Mouse (Mus musculus) CD4-positive, CD25-positive, alpha-beta regulatory T cell, adult 4 months (primary cell): ENCODE measurements around the gene Ndufa5. TPM values are rescaled to one million over a fixed set of nuclear protein-coding genes. Genes with fewer than 3 reads are reported as not detected.

Source experiments
- ATAC-seq: one replicate; pipeline ENCODE4 v1.8.0; 2017
- polyA plus RNA-seq, 2 experiments: library from polyadenylated mRNA; unstranded; fragments of 100-300 nt; shearing (Covaris generic); gene quantifications; one replicate each; pipeline ENCODE4 v1.2.1; 2017

The Ndufa5 gene
- polyA plus RNA-seq: 100 to 1,000 TPM; 157 to 216 TPM

DNA sequence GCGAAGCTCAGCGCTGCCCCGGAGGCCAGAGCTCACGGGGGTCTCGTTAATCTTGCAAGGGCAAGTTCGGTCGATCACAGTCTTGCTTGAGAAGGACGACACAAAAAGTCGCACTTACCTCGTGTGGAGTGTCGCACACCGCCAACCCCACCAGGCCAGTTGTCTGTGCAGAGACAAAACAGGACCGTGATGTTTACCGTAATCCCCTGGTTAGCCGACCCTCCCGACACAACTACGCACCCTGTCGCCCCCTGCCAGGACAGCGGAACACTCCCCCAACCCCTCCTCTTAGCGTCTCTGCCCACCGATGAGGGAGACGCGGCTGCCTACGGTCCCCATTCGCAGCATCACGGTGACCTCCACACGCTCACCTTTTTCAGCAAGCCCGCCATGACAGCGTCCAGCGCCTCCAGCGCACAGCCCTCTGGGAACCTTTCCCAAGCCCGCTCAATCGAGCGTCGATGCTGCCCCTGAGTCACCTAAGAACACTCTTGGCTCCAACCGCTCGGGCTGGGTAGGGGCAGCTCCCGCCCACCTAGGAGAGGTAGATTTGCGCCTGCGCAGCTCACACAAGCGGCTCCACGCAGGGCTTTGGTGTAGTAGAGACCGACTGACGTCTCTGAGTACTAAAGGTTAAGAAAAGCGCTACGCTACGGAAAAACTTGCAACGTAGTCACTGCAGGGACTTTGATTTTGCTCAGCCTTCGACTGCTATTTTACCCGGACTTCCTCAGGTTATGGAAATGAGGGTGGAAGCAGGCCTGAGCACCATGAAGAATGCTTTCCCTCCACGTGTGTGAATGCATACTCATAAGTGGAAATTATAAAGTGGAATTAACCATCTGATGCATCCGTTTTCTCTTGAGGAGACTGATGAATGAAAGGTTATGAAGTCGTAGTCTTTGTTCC lies at the start of gene Ndufa5:
Ndufa5 (minus strand) TSS at position 859 of the 909 bp plus-strand sequence.
- peak; percentile 87 for ATAC-seq

GRCm38 (mm10) chr6:24573319-24573718 lies 45.5 kb upstream of the Ndufa5 start:
- ATAC-seq: no peak

GRCm38 (mm10) chr6:24572431-24572830 lies 44.6 kb upstream of the Ndufa5 start:
- no peak for ATAC-seq

GRCm38 (mm10) chr6:24571126-24571525 lies 43.3 kb upstream of the Ndufa5 start:
- no peak for ATAC-seq

DNA sequence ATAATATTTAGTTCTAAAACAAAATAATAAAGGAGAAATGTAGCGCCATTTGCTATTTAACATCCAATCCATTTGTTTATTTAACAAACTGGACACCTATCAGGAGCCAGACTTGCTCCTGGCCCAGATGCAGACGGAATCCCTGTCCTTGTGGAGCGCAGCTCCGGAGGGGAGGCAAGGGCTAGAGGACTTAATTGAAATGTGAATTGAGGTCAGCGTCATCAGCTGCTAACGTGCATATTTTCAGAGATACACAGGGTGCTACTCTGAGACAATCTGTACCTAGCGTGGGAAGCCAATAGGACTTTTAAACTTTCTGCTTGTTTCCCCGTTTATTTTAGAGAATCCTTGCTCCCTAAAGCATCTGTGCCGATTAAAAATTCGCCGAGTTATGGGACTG lies 42.5 kb upstream of the Ndufa5 start:
- no peak for ATAC-seq

- ATAC-seq: no peak
These were observed 41.9 kb upstream of the Ndufa5 start for GRCm38 (mm10) chr6:24569711-24570110.

GRCm38 (mm10) chr6:24568963-24569362 lies 41.1 kb upstream of the Ndufa5 start:
- ATAC-seq: no peak

- no peak for ATAC-seq
These were observed 37.1 kb upstream of the Ndufa5 start for GRCm38 (mm10) chr6:24564886-24565285.

- no peak for ATAC-seq
These were observed 36.3 kb upstream of the Ndufa5 start for GRCm38 (mm10) chr6:24564081-24564480.

DNA sequence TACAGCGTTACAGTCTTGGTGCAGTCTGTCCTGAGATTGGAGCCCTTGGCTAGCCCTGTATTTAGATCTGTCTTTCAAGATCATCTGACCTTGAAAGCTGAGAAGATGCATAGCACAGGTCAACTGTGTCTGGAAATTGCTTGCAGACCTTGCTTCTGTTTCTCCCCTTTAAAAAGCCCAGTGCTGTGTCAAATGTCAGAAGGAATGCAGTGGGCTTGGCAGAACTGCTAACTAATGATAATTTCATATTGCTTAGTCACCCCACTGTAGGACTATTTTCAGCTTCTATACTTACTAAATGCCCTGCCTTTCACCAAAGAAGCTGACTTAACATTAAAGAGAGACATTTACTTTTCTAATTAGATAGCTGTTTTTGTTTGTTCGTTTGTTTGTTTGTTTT lies 27.7 kb upstream of the Ndufa5 start:
- ATAC-seq: no peak

GRCm38 (mm10) chr6:24554427-24555086 lies 26.7 kb upstream of the Ndufa5 start:
- no peak for ATAC-seq

DNA sequence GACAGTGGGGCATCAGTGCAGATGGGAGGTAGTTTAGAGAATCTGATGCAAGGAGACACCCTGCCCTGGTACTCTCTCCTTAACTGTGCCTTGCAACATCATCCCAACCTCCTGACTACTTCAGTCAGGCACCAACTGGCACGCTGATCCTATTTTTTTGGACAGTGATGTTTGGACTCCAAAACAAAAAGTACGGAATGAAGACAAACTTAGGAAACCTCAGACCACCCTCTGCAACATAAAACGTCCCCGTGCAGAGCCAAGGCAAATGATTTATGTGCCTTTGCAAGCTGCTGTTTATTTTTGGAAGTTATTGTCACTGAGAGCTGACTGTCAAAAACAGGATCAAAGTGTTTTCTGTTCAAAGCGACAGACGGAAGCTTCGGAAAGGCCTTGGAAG lies 24.2 kb upstream of the Ndufa5 start:
- no peak for ATAC-seq

GRCm38 (mm10) chr6:24549801-24550200 lies 22.0 kb upstream of the Ndufa5 start:
- ATAC-seq: no peak

DNA sequence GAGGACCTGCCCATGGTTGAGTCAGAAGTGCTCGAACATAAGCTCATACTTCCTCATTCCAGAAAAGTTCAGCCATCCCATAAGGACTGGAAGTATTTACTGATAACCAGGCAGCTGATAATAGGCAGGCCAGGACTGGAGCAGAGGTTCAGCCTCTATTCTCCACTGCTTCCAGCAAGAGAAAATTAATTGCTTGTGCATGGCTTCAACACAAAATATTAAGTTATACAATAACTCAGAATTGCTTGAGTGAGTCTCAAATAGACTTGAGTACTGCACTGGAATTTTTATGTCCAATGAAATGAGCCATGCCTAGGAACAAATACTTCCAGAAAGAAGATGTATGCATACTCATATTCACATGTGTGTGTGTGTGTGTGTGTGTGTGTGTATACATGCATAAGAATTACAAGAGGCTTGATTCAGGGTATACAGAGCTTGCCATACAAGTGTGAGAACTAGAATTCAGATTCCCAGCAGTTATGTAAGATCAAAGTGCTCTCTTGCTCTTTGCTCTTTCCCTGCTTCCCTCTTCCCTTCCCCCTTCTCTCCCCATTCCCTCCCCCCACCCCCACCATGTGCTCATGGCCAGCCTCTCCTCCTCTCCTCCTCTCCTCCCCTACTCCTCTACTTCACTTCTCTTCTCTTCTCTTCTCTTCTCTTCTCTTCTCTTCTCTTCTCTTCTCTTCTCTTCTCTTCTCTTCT lies 19.1 kb upstream of the Ndufa5 start:
- no peak for ATAC-seq

DNA sequence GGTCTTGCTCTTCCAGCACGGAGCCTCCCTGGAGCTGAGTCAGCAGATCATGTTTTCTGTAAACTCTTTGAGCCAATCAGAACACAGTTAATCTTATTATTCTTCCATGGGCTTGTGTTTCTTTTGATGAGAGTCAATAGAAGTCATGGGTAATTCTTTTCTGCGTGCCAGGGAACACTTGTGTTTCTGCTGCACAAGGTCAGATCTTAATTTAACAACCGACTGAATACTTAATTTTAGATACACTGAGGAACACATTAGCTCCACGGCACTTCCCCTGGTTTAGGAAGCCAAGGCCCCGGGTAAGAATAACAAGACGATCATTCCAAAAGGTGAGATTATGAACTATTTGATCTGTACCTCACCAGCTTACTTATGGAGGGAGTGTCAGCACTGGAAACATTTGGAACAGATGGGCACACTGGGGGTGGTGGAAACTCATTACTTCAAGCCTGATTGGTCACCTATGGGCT lies 15.3 kb upstream of the Ndufa5 start:
- ATAC-seq: no peak

DNA sequence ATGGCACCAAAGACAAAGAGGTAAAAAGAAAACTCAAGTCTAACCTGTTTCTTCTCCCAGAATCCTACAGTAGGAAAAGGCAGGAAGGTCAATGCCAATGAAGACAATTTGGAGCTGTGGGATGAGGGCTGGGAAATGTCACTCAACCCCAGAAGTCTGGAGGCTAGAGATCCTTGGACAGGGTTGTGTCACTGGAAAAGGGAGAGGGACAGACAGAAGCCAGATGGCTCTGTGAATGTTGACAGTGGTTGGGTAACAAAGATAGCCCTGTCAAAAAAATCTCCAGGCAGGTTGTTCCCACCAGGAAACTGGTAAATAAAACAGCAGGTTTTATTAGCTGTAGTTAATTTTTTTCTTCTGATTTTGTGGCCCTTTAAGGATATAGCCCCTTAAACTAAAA lies 14.6 kb upstream of the Ndufa5 start:
- ATAC-seq: no peak

DNA sequence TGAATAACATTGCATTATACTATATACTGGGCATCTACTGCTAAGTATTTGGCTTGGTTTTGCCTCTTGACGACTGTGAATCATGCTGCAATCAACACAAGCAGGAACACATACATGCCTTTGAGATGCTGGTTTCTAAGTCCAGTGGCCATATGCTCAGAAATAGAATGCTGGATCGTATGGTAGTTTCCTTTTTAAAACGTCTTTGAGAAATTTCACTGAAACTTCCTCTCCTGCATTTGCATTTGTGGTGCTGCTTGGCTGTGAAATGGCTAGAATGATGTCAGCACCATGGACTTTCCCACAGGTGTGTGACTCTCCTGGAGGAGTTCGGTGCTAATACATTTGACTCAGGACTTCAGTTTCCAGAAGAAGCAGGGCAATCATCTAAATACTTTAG lies 12.3 kb upstream of the Ndufa5 start:
- ATAC-seq: no peak

- ATAC-seq: no peak
These were observed 10.6 kb upstream of the Ndufa5 start for GRCm38 (mm10) chr6:24538435-24538834.

- ATAC-seq: no peak
These were observed 5.0 kb upstream of the Ndufa5 start for GRCm38 (mm10) chr6:24532804-24533203.

DNA sequence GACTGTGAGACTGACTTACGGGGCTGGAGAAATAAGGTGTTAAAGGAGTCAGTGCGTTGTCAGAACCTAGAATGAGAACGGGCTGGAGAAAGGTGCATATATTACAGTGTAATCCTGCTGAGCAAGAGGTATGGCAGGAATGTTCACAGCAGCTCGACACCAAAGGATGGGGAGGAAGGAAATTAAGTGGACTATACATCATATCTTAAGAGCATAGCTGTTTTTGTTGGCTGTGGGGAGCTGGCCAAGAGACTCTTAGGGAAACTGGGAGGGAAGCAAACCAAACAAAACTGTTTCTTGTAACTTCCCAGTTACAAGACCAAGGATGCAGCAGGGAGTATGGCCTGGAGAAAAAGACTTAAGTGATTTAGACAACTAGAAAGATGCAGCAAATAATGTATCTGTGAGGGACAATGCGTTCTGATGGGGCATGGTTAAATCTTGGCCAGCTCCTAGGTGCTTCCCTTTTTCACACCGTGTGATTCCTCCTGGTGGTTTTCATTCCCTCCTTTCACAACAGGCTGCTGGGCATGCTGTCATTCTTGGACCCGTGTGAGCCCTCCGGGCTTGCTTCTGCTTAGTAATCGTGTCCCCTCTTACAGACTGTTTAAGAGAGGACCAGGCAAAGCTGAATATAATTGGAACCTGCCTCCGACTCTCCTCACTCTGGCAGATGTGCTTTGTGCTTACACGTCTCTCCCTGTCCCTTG lies 3.1 kb upstream of the Ndufa5 start:
- ATAC-seq: no peak

DNA sequence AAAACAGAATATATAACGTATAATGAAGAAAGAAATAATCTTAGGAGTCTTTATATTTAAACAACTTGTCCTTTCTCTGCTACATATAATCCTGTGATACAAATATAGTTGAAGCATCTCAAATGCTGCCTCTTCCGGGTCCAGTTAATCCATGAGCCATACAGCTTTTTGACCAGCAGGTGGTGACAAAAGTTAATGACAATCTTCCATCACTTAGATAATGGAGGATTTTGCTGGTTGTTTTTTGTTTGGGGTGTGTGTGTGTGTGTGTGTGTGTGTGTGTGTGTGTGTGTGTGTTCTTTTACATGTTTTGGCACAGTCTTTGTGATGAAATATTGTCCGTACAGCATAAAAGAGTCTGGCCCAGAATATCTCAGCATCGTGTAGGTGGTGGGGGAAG lies 2.4 kb upstream of the Ndufa5 start:
- peak; percentile 55 for ATAC-seq

GRCm38 (mm10) chr6:24528064-24528243 lies 141 bp upstream of the Ndufa5 start, which contains the start of gene Asb15:
Gene Asb15 (plus strand): TSS chr6:24528144.
- no peak for ATAC-seq

DNA sequence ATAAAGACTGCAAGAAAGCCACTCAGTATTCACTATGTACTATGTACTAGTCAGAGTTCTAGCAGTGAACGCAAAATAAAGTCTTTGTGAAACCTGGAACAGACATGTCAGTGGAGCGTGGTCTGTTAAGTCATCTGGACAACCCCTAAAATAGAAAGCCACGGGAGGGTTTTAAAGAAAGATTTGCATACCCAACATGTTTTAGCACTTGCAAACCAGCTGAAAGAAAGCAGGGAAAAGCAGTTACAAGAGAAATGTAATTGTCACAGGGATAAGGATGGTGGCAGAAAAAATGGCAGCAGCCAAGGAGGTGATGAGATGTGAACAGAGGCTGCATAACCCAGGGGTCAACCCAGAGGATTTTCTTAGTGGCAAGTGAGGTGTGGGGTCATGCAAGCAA lies 2.1 kb downstream of the Ndufa5 start:
- no peak for ATAC-seq
